Comparison of ENCODE assay signal across 25 mouse cellular contexts in genomic region chrX:110317825-110318769, GRCm38 (mm10).
DNase-seq lines count a peak whose midpoint lies in the region; ATAC-seq lines count a peak whose summit lies in the region.
"Had no signal": no experiment of that assay in that cellular context is flagged by ENCODE, and none has a peak within 500 bp of the region (broad histone marks: within the 10 kb centered on the region; RNA-seq: fewer than 3 reads in every experiment).

No protein-coding gene starts in this region.

- H3K27ac ChIP-seq in lung, embryonic 16.5 days (ENCODE audit: low read length), result no peak overlapping the region
- no peak overlapping the region for H3K27ac ChIP-seq in forebrain, embryonic 14.5 days (ENCODE audit: low read depth, low read length)
- no peak overlapping the region for H3K27ac ChIP-seq in hindbrain, embryonic 16.5 days (ENCODE audit: low read depth, low read length)
- no peak overlapping the region for H3K27ac ChIP-seq in liver, embryonic 11.5 days (ENCODE audit: low read depth, low read length)
- H3K27ac ChIP-seq: gastrocnemius, adult 2 months; left cerebral cortex, adult 2 months; limb, embryonic 13.5 days; liver, embryonic 14.5 days; stomach, postnatal 0 days had no signal

- peak; percentile 5 for DNase-seq in embryo, embryonic 10 days (ENCODE audit: low spot score)
- no peak for DNase-seq in embryo, embryonic 10.5 days (ENCODE audit: low spot score)
- DNase-seq in lung, postnatal 14 days, result no peak
- peak; percentile 6 for DNase-seq in forebrain, embryonic 14.5 days (ENCODE audit: low spot score)
- DNase-seq in liver, embryonic 11.5 days (ENCODE audit: low spot score), result no peak
- no peak for DNase-seq in left cerebral cortex, postnatal 10 days (ENCODE audit: extremely low spot score in 1 of 2, low spot score in 2 of 2)
- DNase-seq: adrenal gland, adult 8-10 months; cerebellum, postnatal 14 days; gastrocnemius, adult 2 months; heart, adult 11 months; heart, postnatal 14 days; kidney, adult 2 months; kidney, postnatal 4 days; layer of hippocampus, adult 9-11 months; right cerebral cortex, adult 18-20 months had no signal

- no peak overlapping the region for H3K4me2 ChIP-seq in lung, embryonic 16.5 days (ENCODE audit: low read depth, low read length)
- H3K4me2 ChIP-seq in forebrain, embryonic 14.5 days (ENCODE audit: low read length), result no peak overlapping the region
- no peak overlapping the region for H3K4me2 ChIP-seq in hindbrain, embryonic 16.5 days (ENCODE audit: low read length)
- H3K4me2 ChIP-seq in liver, embryonic 11.5 days, result no peak overlapping the region
- H3K4me2 ChIP-seq: heart, embryonic 12.5 days; limb, embryonic 13.5 days had no signal

- H3K4me1 ChIP-seq in lung, embryonic 16.5 days (replicated peaks; ENCODE audit: control insufficient read depth, insufficient read depth, low read length), result no peaks in the 10 kb centered on the region
- H3K4me1 ChIP-seq in forebrain, embryonic 14.5 days (ENCODE audit: control insufficient read depth, insufficient read depth, low read length), result no peaks in the 10 kb centered on the region
- H3K4me1 ChIP-seq in hindbrain, embryonic 16.5 days (ENCODE audit: control insufficient read depth, insufficient read depth, low read depth, low read length), result no peaks in the 10 kb centered on the region
- no peaks in the 10 kb centered on the region for H3K4me1 ChIP-seq in liver, embryonic 11.5 days (replicated peaks; ENCODE audit: control insufficient read depth, insufficient read depth, low read length)
- H3K4me1 ChIP-seq: heart, embryonic 12.5 days; limb, embryonic 13.5 days had no signal

- no peaks in the 10 kb centered on the region for H3K36me3 ChIP-seq in lung, embryonic 16.5 days (ENCODE audit: control insufficient read depth, insufficient read depth, low read length)
- H3K36me3 ChIP-seq in forebrain, embryonic 14.5 days (ENCODE audit: control insufficient read depth, insufficient read depth, low read length), result no peaks in the 10 kb centered on the region
- no peaks in the 10 kb centered on the region for H3K36me3 ChIP-seq in hindbrain, embryonic 16.5 days (ENCODE audit: control insufficient read depth, insufficient read depth, low read length)
- H3K36me3 ChIP-seq in liver, embryonic 11.5 days (ENCODE audit: control insufficient read depth, insufficient read depth, low read length), result no peaks in the 10 kb centered on the region
- H3K36me3 ChIP-seq: heart, embryonic 12.5 days; limb, embryonic 13.5 days had no signal

- H3K4me3 ChIP-seq in lung, embryonic 16.5 days (ENCODE audit: low read length), result no peak overlapping the region
- H3K4me3 ChIP-seq in forebrain, embryonic 14.5 days (ENCODE audit: low read depth, low read length), result no peak overlapping the region
- H3K4me3 ChIP-seq in hindbrain, embryonic 16.5 days (ENCODE audit: low read length), result no peak overlapping the region
- H3K4me3 ChIP-seq in liver, embryonic 11.5 days (ENCODE audit: low read depth, low read length), result no peak overlapping the region
- H3K4me3 ChIP-seq: gastrocnemius, adult 2 months; heart, embryonic 12.5 days; left cerebral cortex, adult 2 months; limb, embryonic 13.5 days; myocyte had no signal

- no peaks in the 10 kb centered on the region for H3K27me3 ChIP-seq in lung, embryonic 16.5 days (ENCODE audit: control insufficient read depth, insufficient read depth, low read depth, low read length)
- H3K27me3 ChIP-seq in forebrain, embryonic 14.5 days (replicated peaks; ENCODE audit: control insufficient read depth, insufficient read depth, low read length), result no peaks in the 10 kb centered on the region
- no peaks in the 10 kb centered on the region for H3K27me3 ChIP-seq in hindbrain, embryonic 16.5 days (replicated peaks; ENCODE audit: control insufficient read depth, insufficient read depth, low read length)
- H3K27me3 ChIP-seq in liver, embryonic 11.5 days (replicated peaks; ENCODE audit: control insufficient read depth, insufficient read depth, low read length), result no peaks in the 10 kb centered on the region
- H3K27me3 ChIP-seq: heart, embryonic 12.5 days; limb, embryonic 13.5 days had no signal

- WGBS in lung, embryonic 16.5 days, result 52% methylated on average over 8 of the region's 8 CpGs
- WGBS in forebrain, embryonic 14.5 days, result 30% methylated on average over 8 of the region's 8 CpGs
- WGBS in hindbrain, embryonic 16.5 days, result 37% methylated on average over 8 of the region's 8 CpGs
- WGBS in liver, embryonic 11.5 days, result 70% methylated on average over 8 of the region's 8 CpGs

- intact Hi-C loops in left cerebral cortex, postnatal 10 days (cut with DNase I), result no loop called here

- H3K9me3 ChIP-seq in lung, embryonic 16.5 days (ENCODE audit: control insufficient read depth, low read length), result no peaks in the 10 kb centered on the region
- H3K9me3 ChIP-seq in forebrain, embryonic 14.5 days (replicated peaks; ENCODE audit: control insufficient read depth, low read length), result no peaks in the 10 kb centered on the region
- H3K9me3 ChIP-seq in hindbrain, embryonic 16.5 days (ENCODE audit: control insufficient read depth, low read length), result no peaks in the 10 kb centered on the region
- H3K9me3 ChIP-seq in liver, embryonic 11.5 days (ENCODE audit: control insufficient read depth, low read length), result no peaks in the 10 kb centered on the region
- H3K9me3 ChIP-seq: heart, embryonic 12.5 days; limb, embryonic 13.5 days had no signal

- peak; percentile 52 for ATAC-seq in lung, embryonic 16.5 days (ENCODE audit: low read depth)
- ATAC-seq in forebrain, embryonic 14.5 days, result peak; percentile 44; the same call in 1 of the 2 replicates
- ATAC-seq in hindbrain, embryonic 16.5 days, result peak; percentile 45; the same call in 1 of the 2 replicates
- no peak for ATAC-seq in liver, embryonic 11.5 days (replicated peaks; ENCODE audit: low FRiP score)
- ATAC-seq: inflammation-experienced regulatory T-cells, adult 6 months; Patski had no signal

- H3K9ac ChIP-seq in lung, embryonic 16.5 days (ENCODE audit: low read length), result no peak overlapping the region
- H3K9ac ChIP-seq in forebrain, embryonic 14.5 days (ENCODE audit: low read length), result no peak overlapping the region
- no peak overlapping the region for H3K9ac ChIP-seq in hindbrain, embryonic 16.5 days (ENCODE audit: low read depth, low read length)
- H3K9ac ChIP-seq in liver, embryonic 11.5 days (ENCODE audit: low read depth, low read length), result no peak overlapping the region
- H3K9ac ChIP-seq: heart, embryonic 12.5 days; limb, embryonic 13.5 days; liver, embryonic 14.5 days had no signal

Comparison
In these comparisons a context has a peak if more than half of its experiments do, and no peak if none do; other contexts are left out.
1. DNase-seq: peak in embryo, embryonic 10 days (single experiment) and forebrain, embryonic 14.5 days (single experiment); none in embryo, embryonic 10.5 days (single experiment), lung, postnatal 14 days (single experiment), liver, embryonic 11.5 days (single experiment) and left cerebral cortex, postnatal 10 days (0 of 2).